Mouse (Mus musculus) gastrocnemius, adult 2 months (tissue): ENCODE results near the gene Trpc4ap. TPM values are rescaled to one million over a fixed set of nuclear protein-coding genes. Genes with fewer than 3 reads are reported as not detected.
"Not testable (repeated sequence)": the region's sequence is repeated elsewhere in the genome, so short reads cannot be mapped to it uniquely, and the experiment has no call there.

Experiments
- DNase-seq: peaks from one replicate; pipeline ENCODE4 v3.0.0; 2022
- H3K27ac ChIP-seq: fragments of 200-600 bp; 2 replicates; pipeline ENCODE4 v1.8.1; 2022; ENCODE audit warnings: mild to moderate bottlenecking
- H3K4me3 ChIP-seq: fragments of 200-600 bp; 2 replicates; pipeline ENCODE4 v1.8.1; 2022; ENCODE audit warnings: mild to moderate bottlenecking, moderate library complexity
- CTCF ChIP-seq: fragments of 200-600 bp; IDR thresholded peaks from 2 replicates; pipeline ENCODE4 v1.8.1; 2022; ENCODE audit warnings: antibody characterized with exemption, mild to moderate bottlenecking, moderate library complexity
- intact Hi-C: fragments of 180-260 bp; cut with DNase I; formaldehyde crosslinking; loops from one replicate; pipeline ENCODE4 v1.15.1; 2025
- long read RNA-seq, 2 experiments: library from polyadenylated mRNA; stranded (forward); transcript quantifications; one replicate each; pipeline ENCODE4 v2.0.0; 2021
- total RNA-seq, 2 experiments: library from RNA; stranded (reverse); gene quantifications; 2 replicates each; pipeline ENCODE4 v1.2.3; 2021

Trpc4ap gene
- total RNA-seq = 100 to 1,000 TPM in 1 of 2 experiments, 10 to 100 TPM in 1; 93.4 to 102 TPM
- long read RNA-seq, experiment 1, transcript Trpc4ap-202 (19 exons, 3,091 nt) = minor isoform, 11 of 476 reads
- long read RNA-seq, experiment 1, transcript Trpc4ap-201 (19 exons, 3,204 nt) = major isoform, 436 of 476 reads
- long read RNA-seq, experiment 1, partial matches to known transcripts = 3 of 476 reads
- long read RNA-seq, experiment 1, other reads (novel, unspliced or antisense) = 26 of 476 reads
- long read RNA-seq, experiment 2, transcript Trpc4ap-202 (19 exons, 3,091 nt) = minor isoform, 14 of 518 reads
- long read RNA-seq, experiment 2, transcript Trpc4ap-201 (19 exons, 3,204 nt) = major isoform, 474 of 518 reads
- long read RNA-seq, experiment 2, partial matches to known transcripts = 15 of 518 reads
- long read RNA-seq, experiment 2, other reads (novel, unspliced or antisense) = 15 of 518 reads

- Histone ChIP-seq H3K27ac (peak within 1 kb of the TSS; percentile 98), H3K4me3 (peak within 1 kb of the TSS; percentile 90)
- TF ChIP-seq CTCF = peak; percentile 99
- peak; percentile 97 for DNase-seq
- intact Hi-C loops = loop anchor here (2.0 to 10.0 kb wide), 2 partner anchors 121 to 253 kb away; partner anchors contain the start of genes Gdf5 and Gm15557
Measured at GRCm38 (mm10) chr2:155691723-155692493, at the start of gene Trpc4ap. TSS of gene Trpc4ap (minus strand) at chr2:155692384.

GRCm38 (mm10) chr2:155737803-155738202 lies 45.6 kb upstream of the Trpc4ap start:
- Histone ChIP-seq H3K4me3 (no peak overlapping the region), H3K27ac (no peak overlapping the region)
- no peak for TF ChIP-seq CTCF
- DNase-seq = no peak
- intact Hi-C loops = no loop called here

GRCm38 (mm10) chr2:155736936-155737335 lies 44.8 kb upstream of the Trpc4ap start:
- H3K4me3 ChIP-seq = no peak overlapping the region
- no peak for DNase-seq
- no peak overlapping the region for H3K27ac ChIP-seq
- intact Hi-C loops = no loop called here
- TF ChIP-seq CTCF = no peak

DNA sequence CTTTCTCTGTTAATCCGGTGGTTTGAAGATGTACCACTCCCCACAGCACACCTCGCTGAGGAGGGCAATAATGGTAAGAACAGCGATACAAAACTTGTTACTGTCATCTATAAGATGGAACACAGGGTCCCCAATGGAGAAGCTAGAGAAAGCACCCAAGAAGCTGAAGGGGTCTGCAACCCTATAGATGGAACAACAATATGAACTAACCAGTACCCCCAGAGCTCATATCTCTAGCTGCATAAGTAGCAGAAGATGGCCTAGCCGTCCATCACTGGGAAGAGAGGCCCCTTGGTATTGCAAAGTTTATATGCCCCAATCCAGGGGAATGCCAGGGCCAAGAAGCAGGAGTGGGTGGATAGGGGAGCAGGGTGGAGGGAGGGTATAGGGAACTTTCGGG lies 43.6 kb upstream of the Trpc4ap start, which contains the start of gene Gm17581:
TSS of gene Gm17581 (minus strand) at position 101 of the 400 bp plus-strand sequence.
- peak within 1 kb of the TSS; percentile 67 for H3K27ac ChIP-seq
- DNase-seq, intact Hi-C loops, H3K4me3 ChIP-seq: not testable (repeated sequence)

- intact Hi-C loops = no loop called here
- Histone ChIP-seq H3K27ac (peak overlapping the region; percentile 67), H3K4me3 (no peak overlapping the region)
- no peak for TF ChIP-seq CTCF
- no peak for DNase-seq
Measured at GRCm38 (mm10) chr2:155735080-155735479, 42.9 kb upstream of the Trpc4ap start.

DNA sequence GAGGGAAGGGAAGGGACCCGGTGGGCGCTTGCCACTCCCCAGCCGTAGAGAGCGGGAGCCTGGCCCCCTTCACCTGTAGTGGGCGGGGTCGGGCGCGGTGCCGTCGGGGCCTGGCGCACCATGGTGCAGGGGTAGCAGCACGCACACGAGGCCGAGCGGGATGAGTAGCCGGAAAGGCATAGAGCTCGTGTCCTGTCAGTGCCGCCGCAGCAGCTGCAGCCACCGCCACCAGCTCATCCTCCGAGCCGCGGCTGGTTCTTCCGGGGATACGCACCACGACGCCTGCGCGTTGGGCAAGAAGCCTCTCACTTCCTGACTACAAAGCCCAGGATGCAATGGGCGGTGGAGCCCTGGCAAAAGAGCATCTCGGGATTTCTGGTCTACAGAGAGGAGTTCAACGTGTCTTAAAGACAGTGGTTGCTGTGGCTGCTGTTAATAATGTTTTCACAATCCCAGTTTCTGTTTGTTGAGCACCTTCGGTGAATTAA lies 37.0 kb upstream of the Trpc4ap start, which contains the start of gene Edem2:
TSS of gene Edem2 (minus strand) at position 318 of the 488 bp plus-strand sequence.
- intact Hi-C loops = no loop called here
- Histone ChIP-seq H3K4me3 (peak within 1 kb of the TSS; percentile 100), H3K27ac (peak within 1 kb of the TSS; percentile 86)
- DNase-seq = peak; percentile 94
- no peak for TF ChIP-seq CTCF

DNA sequence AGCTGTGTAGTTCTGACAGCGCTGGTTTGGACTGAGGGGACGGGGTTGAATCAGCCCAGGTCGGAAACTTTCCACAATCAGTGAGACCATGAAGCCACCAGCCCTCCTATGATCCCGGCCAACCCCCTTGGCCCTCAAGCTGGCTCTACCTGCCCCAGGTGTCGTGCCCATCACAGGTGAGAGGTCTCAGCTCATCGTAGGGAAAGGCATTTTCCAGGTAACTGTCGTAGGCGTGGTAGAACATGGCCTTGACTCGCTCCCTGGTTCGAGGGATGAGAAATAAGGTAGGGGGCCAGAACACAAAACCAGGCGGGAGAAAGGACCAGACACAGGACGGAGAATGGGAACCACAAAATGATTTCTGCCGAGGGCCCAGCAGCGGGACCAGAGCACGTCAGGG lies 36.6 kb upstream of the Trpc4ap start:
- Histone ChIP-seq H3K27ac (peak overlapping the region; percentile 86), H3K4me3 (peak overlapping the region; percentile 100)
- TF ChIP-seq CTCF = no peak
- no peak for DNase-seq
- intact Hi-C loops = no loop called here

- intact Hi-C loops = no loop called here
- no peak for DNase-seq
Measured at GRCm38 (mm10) chr2:155727764-155728395, 35.7 kb upstream of the Trpc4ap start.

GRCm38 (mm10) chr2:155726302-155726701 lies 34.1 kb upstream of the Trpc4ap start:
- H3K27ac ChIP-seq = no peak overlapping the region
- no peak for TF ChIP-seq CTCF
- DNase-seq = no peak
- intact Hi-C loops = no loop called here
- no peak overlapping the region for H3K4me3 ChIP-seq

More at GRCm38 (mm10) chr2:155727764-155728395, 35.7 kb upstream of the Trpc4ap start:
- no peak for TF ChIP-seq CTCF
- H3K4me3 ChIP-seq = no peak overlapping the region
- no peak overlapping the region for H3K27ac ChIP-seq

DNA sequence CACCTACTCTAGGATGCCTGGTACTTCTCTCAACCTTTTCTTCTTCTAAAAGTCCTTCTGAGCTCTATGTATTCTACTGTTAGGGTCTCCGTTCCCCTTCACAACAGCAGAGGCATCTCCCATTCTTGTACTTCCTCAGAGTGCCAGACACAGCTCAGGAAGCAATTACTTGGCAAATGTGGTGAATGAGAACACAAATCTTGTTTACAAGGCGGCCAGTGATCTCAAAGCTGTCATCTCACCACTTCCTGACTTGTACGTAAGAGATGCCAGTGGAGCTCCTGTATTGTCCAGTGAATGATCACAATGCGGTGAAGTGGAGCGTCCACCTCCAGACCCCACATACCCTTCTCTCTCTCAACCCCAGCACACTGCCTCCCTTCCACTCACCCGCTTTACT lies 32.3 kb upstream of the Trpc4ap start:
- intact Hi-C loops = no loop called here
- no peak for DNase-seq
- no peak overlapping the region for H3K4me3 ChIP-seq
- no peak for TF ChIP-seq CTCF
- no peak overlapping the region for H3K27ac ChIP-seq

- intact Hi-C loops = no loop called here
- no peak for TF ChIP-seq CTCF
- Histone ChIP-seq H3K4me3 (no peak overlapping the region), H3K27ac (no peak overlapping the region)
- no peak for DNase-seq
Measured at GRCm38 (mm10) chr2:155724036-155724435, 31.9 kb upstream of the Trpc4ap start.

- no peak overlapping the region for H3K4me3 ChIP-seq
Measured at GRCm38 (mm10) chr2:155720585-155720984, 28.4 kb upstream of the Trpc4ap start.

More at GRCm38 (mm10) chr2:155720585-155720984, 28.4 kb upstream of the Trpc4ap start:
- no peak for DNase-seq
- TF ChIP-seq CTCF = no peak
- H3K27ac ChIP-seq = peak overlapping the region; percentile 48; the same call in 1 of the 2 replicates
- intact Hi-C loops = no loop called here
